In genomic region chrX:57103415-57103814, GRCm38 (mm10) we compare ENCODE assay signal across 27 mouse cellular contexts. TPM values are rescaled to one million over a fixed set of nuclear protein-coding genes. Genes with fewer than 3 reads are reported as not detected.
DNase-seq lines count a peak whose midpoint lies in the region; ATAC-seq and TF ChIP-seq lines count a peak whose summit lies in the region.
"Had no signal": no experiment of that assay in that cellular context is flagged by ENCODE, and none has a peak within 500 bp of the region (broad histone marks: within the 10 kb centered on the region; RNA-seq: fewer than 3 reads in every experiment).

No protein-coding gene starts in this region.

- ATAC-seq in forebrain, embryonic 14.5 days: no peak
- peak; percentile 72 for ATAC-seq in forebrain, embryonic 16.5 days
- no peak for ATAC-seq in forebrain, embryonic 13.5 days
- ATAC-seq in forebrain, postnatal 0 days: peak; percentile 82
- no peak for ATAC-seq in forebrain, embryonic 12.5 days (ENCODE audit: low FRiP score)
- ATAC-seq: activated CD4-positive, CD25-positive, alpha-beta regulatory T cell, adult 4 months; CD4-positive, CD25-positive, alpha-beta regulatory T cell, adult 4 months; Patski had no signal

- no peak overlapping the region for H3K4me2 ChIP-seq in forebrain, embryonic 14.5 days (ENCODE audit: low read length)
- H3K4me2 ChIP-seq in forebrain, embryonic 16.5 days (ENCODE audit: low read length): no peak overlapping the region
- H3K4me2 ChIP-seq in forebrain, embryonic 13.5 days: no peak overlapping the region
- no peak overlapping the region for H3K4me2 ChIP-seq in forebrain, postnatal 0 days (ENCODE audit: low read depth)
- no peak overlapping the region for H3K4me2 ChIP-seq in forebrain, embryonic 12.5 days

- H3K9me3 ChIP-seq in forebrain, embryonic 14.5 days (replicated peaks; ENCODE audit: control insufficient read depth, low read length): no peaks in the 10 kb centered on the region
- H3K9me3 ChIP-seq in forebrain, embryonic 10.5 days: no peaks in the 10 kb centered on the region
- H3K9me3 ChIP-seq in forebrain, embryonic 16.5 days (ENCODE audit: control insufficient read depth, low read length): no peaks in the 10 kb centered on the region
- no peaks in the 10 kb centered on the region for H3K9me3 ChIP-seq in forebrain, embryonic 13.5 days (replicated peaks)
- no peaks in the 10 kb centered on the region for H3K9me3 ChIP-seq in forebrain, postnatal 0 days (ENCODE audit: low read length)
- H3K9me3 ChIP-seq in forebrain, embryonic 12.5 days: no peaks in the 10 kb centered on the region
- H3K9me3 ChIP-seq: G1E had no signal

- H3K4me1 ChIP-seq in forebrain, embryonic 14.5 days (ENCODE audit: control insufficient read depth, insufficient read depth, low read length): no peaks in the 10 kb centered on the region
- no peaks in the 10 kb centered on the region for H3K4me1 ChIP-seq in forebrain, embryonic 10.5 days
- H3K4me1 ChIP-seq in forebrain, embryonic 16.5 days (replicated peaks; ENCODE audit: control insufficient read depth, insufficient read depth, low read length): no peaks in the 10 kb centered on the region
- H3K4me1 ChIP-seq in forebrain, embryonic 13.5 days: no peaks in the 10 kb centered on the region
- H3K4me1 ChIP-seq in forebrain, postnatal 0 days (ENCODE audit: insufficient read depth): no peaks in the 10 kb centered on the region
- H3K4me1 ChIP-seq in forebrain, embryonic 12.5 days: no peaks in the 10 kb centered on the region

- TF ChIP-seq CTCF in forebrain, postnatal 0 days (IDR thresholded peaks at IDR 0.05; ENCODE audit: low read depth): no peak
- TF ChIP-seq CTCF in brain, embryonic 14.5 days (IDR thresholded peaks at IDR 0.05; ENCODE audit: borderline replicate concordance, extremely low read depth, insufficient read depth, insufficient read length): no peak

- 67% methylated on average over 1 of the region's 1 CpGs for WGBS in forebrain, embryonic 14.5 days
- 96% methylated on average over 1 of the region's 1 CpGs for WGBS in forebrain, embryonic 10.5 days
- 73% methylated on average over 1 of the region's 1 CpGs for WGBS in forebrain, embryonic 16.5 days
- WGBS in forebrain, embryonic 13.5 days: 86% methylated on average over 1 of the region's 1 CpGs
- WGBS in forebrain, postnatal 0 days: 62% methylated on average over 1 of the region's 1 CpGs
- 77% methylated on average over 1 of the region's 1 CpGs for WGBS in forebrain, embryonic 12.5 days

- peak; percentile 11 for DNase-seq in forebrain, embryonic 14.5 days (ENCODE audit: low spot score)
- DNase-seq in forebrain, embryonic 10.5 days (ENCODE audit: extremely low spot score, low spot score): no peak
- no peak for DNase-seq in forebrain, postnatal 0 days
- peak; percentile 18 for DNase-seq in brain, embryonic 14.5 days (ENCODE audit: low read depth)
- DNase-seq in kidney, adult 9 months: no peak
- DNase-seq: adrenal gland, adult 2 months; adrenal gland, adult 8-10 months; adrenal gland, postnatal 10 days; adrenal gland, postnatal 14 days; adrenal gland, postnatal 25 days; adrenal gland, postnatal 36 days; B cell, adult 2 months; cerebellum, adult 11 months; cerebellum, adult 11-12 months; cerebellum, adult 18-20 months had no signal

- no peaks in the 10 kb centered on the region for H3K27me3 ChIP-seq in forebrain, embryonic 14.5 days (replicated peaks; ENCODE audit: control insufficient read depth, insufficient read depth, low read length)
- H3K27me3 ChIP-seq in forebrain, embryonic 10.5 days (ENCODE audit: poor library complexity, severe bottlenecking): no peaks in the 10 kb centered on the region
- no peaks in the 10 kb centered on the region for H3K27me3 ChIP-seq in forebrain, embryonic 16.5 days (replicated peaks; ENCODE audit: control insufficient read depth, insufficient read depth, low read length)
- no peaks in the 10 kb centered on the region for H3K27me3 ChIP-seq in forebrain, embryonic 13.5 days
- no peaks in the 10 kb centered on the region for H3K27me3 ChIP-seq in forebrain, postnatal 0 days (ENCODE audit: insufficient read depth, low read length)
- H3K27me3 ChIP-seq in forebrain, embryonic 12.5 days: no peaks in the 10 kb centered on the region
- H3K27me3 ChIP-seq: CH12.LX had no signal

- H3K27ac ChIP-seq in forebrain, embryonic 14.5 days (ENCODE audit: low read depth, low read length): no peak overlapping the region
- H3K27ac ChIP-seq in forebrain, embryonic 10.5 days: no peak overlapping the region
- no peak overlapping the region for H3K27ac ChIP-seq in forebrain, embryonic 16.5 days (ENCODE audit: low read length)
- no peak overlapping the region for H3K27ac ChIP-seq in forebrain, embryonic 13.5 days
- H3K27ac ChIP-seq in forebrain, postnatal 0 days (ENCODE audit: low read depth, low read length): no peak overlapping the region
- no peak overlapping the region for H3K27ac ChIP-seq in forebrain, embryonic 12.5 days

- no peaks in the 10 kb centered on the region for H3K36me3 ChIP-seq in forebrain, embryonic 14.5 days (ENCODE audit: control insufficient read depth, insufficient read depth, low read length)
- no peaks in the 10 kb centered on the region for H3K36me3 ChIP-seq in forebrain, embryonic 10.5 days (replicated peaks)
- no peaks in the 10 kb centered on the region for H3K36me3 ChIP-seq in forebrain, embryonic 16.5 days (ENCODE audit: control insufficient read depth, insufficient read depth)
- no peaks in the 10 kb centered on the region for H3K36me3 ChIP-seq in forebrain, embryonic 13.5 days (ENCODE audit: poor library complexity, severe bottlenecking)
- no peaks in the 10 kb centered on the region for H3K36me3 ChIP-seq in forebrain, postnatal 0 days (ENCODE audit: insufficient read depth)
- H3K36me3 ChIP-seq in forebrain, embryonic 12.5 days (replicated peaks): no peaks in the 10 kb centered on the region
- H3K36me3 ChIP-seq: G1E had no signal

- no peak for TF ChIP-seq POLR2A in brain, embryonic 14.5 days (IDR thresholded peaks at IDR 0.05; ENCODE audit: borderline replicate concordance, extremely low read depth, insufficient read depth, insufficient read length, poor library complexity, severe bottlenecking)

- H3K9ac ChIP-seq in forebrain, embryonic 14.5 days (ENCODE audit: low read length): no peak overlapping the region
- no peak overlapping the region for H3K9ac ChIP-seq in forebrain, embryonic 16.5 days (replicated peaks; ENCODE audit: low read depth, low read length)
- no peak overlapping the region for H3K9ac ChIP-seq in forebrain, embryonic 13.5 days
- H3K9ac ChIP-seq in forebrain, postnatal 0 days: no peak overlapping the region
- H3K9ac ChIP-seq in forebrain, embryonic 12.5 days: no peak overlapping the region

- H3K4me3 ChIP-seq in forebrain, embryonic 14.5 days (ENCODE audit: low read depth, low read length): no peak overlapping the region
- H3K4me3 ChIP-seq in forebrain, embryonic 10.5 days: no peak overlapping the region
- no peak overlapping the region for H3K4me3 ChIP-seq in forebrain, embryonic 16.5 days (replicated peaks; ENCODE audit: low read length)
- no peak overlapping the region for H3K4me3 ChIP-seq in forebrain, embryonic 13.5 days
- no peak overlapping the region for H3K4me3 ChIP-seq in forebrain, postnatal 0 days (ENCODE audit: low read depth, low read length)
- no peak overlapping the region for H3K4me3 ChIP-seq in forebrain, embryonic 12.5 days (replicated peaks)

RNA-seq across cellular contexts. Expression of gene Vgll1, which starts 15.5 kb away (rescaled TPM):
- not detected in 2 replicates for polyA plus RNA-seq in forebrain, embryonic 14.5 days (2014; fragmentation: Nextera tagmentation; extraction: Ambion mirVana)
- 0.06 and 0.09 TPM in 2 replicates for polyA plus RNA-seq in forebrain, embryonic 10.5 days (2016; fragmentation: Nextera tagmentation; extraction: Ambion mirVana)
- not detected in 2 replicates for polyA plus RNA-seq in forebrain, embryonic 16.5 days (2015; fragmentation: Nextera tagmentation; extraction: Ambion mirVana)
- polyA plus RNA-seq in forebrain, embryonic 13.5 days (2015; fragmentation: Nextera tagmentation; extraction: Ambion mirVana): not detected in 2 replicates
- not detected in 2 replicates for total RNA-seq in forebrain, postnatal 0 days (2014; rRNA removed)
- polyA plus RNA-seq in forebrain, postnatal 0 days (2015; fragmentation: Nextera tagmentation; extraction: Ambion mirVana): not detected in 2 replicates
- 0.15 and 0.34 TPM in 2 replicates for polyA plus RNA-seq in forebrain, embryonic 12.5 days (2016; fragmentation: Nextera tagmentation; extraction: Ambion mirVana)
- not detected in 2 replicates for polyA plus RNA-seq in brain, embryonic 14.5 days (2012; rRNA removed)
- total RNA-seq: adrenal gland, adult 18-20 months; adrenal gland, adult 2 months; adrenal gland, adult 8-10 months; adrenal gland, postnatal 10 days; adrenal gland, postnatal 14 days; adrenal gland, postnatal 25 days; adrenal gland, postnatal 36 days; adrenal gland, postnatal 4 days; MEL had no signal
- polyA plus RNA-seq: activated CD4-positive, CD25-positive, alpha-beta regulatory T cell, adult 4 months; adrenal gland, adult 2 months; C2C12; CD4-positive, CD25-positive, alpha-beta regulatory T cell, adult 4 months; G1E; Patski had no signal

RNA-seq across cellular contexts. Expression of gene Htatsf1, which starts 50.0 kb away (rescaled TPM):
- 78.1 and 80.3 TPM in 2 replicates for polyA plus RNA-seq in forebrain, embryonic 14.5 days (2014; fragmentation: Nextera tagmentation; extraction: Ambion mirVana)
- polyA plus RNA-seq in forebrain, embryonic 10.5 days (2016; fragmentation: Nextera tagmentation; extraction: Ambion mirVana): 73.8 and 76.3 TPM in 2 replicates
- polyA plus RNA-seq in forebrain, embryonic 16.5 days (2015; fragmentation: Nextera tagmentation; extraction: Ambion mirVana): 97.9 and 98.7 TPM in 2 replicates
- polyA plus RNA-seq in forebrain, embryonic 13.5 days (2015; fragmentation: Nextera tagmentation; extraction: Ambion mirVana): 90.9 and 94.9 TPM in 2 replicates
- total RNA-seq in forebrain, postnatal 0 days (2014; rRNA removed): 57.8 and 69.3 TPM in 2 replicates
- 96.3 and 109 TPM in 2 replicates for polyA plus RNA-seq in forebrain, postnatal 0 days (2015; fragmentation: Nextera tagmentation; extraction: Ambion mirVana)
- polyA plus RNA-seq in forebrain, embryonic 12.5 days (2016; fragmentation: Nextera tagmentation; extraction: Ambion mirVana): 95.1 and 99.2 TPM in 2 replicates
- 31.2 and 42.4 TPM in 2 replicates for polyA plus RNA-seq in brain, embryonic 14.5 days (2012; rRNA removed)

Comparison
In these comparisons a context has a peak if more than half of its experiments do, and no peak if none do; other contexts are left out.
1. ATAC-seq: peak in forebrain, embryonic 16.5 days (single experiment) and forebrain, postnatal 0 days (single experiment); none in forebrain, embryonic 14.5 days (single experiment), forebrain, embryonic 13.5 days (single experiment) and forebrain, embryonic 12.5 days (single experiment).
2. DNase-seq: peak in forebrain, embryonic 14.5 days (single experiment) and brain, embryonic 14.5 days (single experiment); none in forebrain, embryonic 10.5 days (single experiment), forebrain, postnatal 0 days (single experiment) and kidney, adult 9 months (single experiment).